Mouse (Mus musculus): Measurements from ENCODE around the gene Wasf1. TPM values are rescaled to one million over a fixed set of nuclear protein-coding genes. Genes with fewer than 3 reads are reported as not detected.

Gene Wasf1
- total RNA-seq, 1 experiment from 2014 or later: not detected

DNA sequence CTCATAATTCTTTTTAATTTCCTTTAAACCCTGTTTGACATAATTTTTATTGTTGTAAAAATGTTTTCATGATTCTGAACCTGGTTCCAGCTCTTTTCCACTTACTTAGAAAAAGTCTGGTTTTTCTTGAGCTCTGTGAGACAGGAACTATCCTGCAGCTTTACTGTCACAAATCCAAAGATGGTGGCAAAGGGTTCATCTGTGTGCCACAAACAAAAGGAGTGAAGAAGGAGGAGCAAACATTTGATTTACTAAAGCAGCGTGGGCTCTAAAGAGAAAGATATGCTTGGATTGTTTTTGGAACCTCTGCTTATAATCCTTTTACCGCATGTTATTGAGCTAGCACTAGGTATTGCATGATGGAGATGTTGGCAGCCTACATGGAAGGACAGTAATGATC lies 4.0 kb downstream of the Wasf1 start:
- no peak for ATAC-seq (replicated peaks; ENCODE audit: low read depth, poor library complexity, severe bottlenecking)

DNA sequence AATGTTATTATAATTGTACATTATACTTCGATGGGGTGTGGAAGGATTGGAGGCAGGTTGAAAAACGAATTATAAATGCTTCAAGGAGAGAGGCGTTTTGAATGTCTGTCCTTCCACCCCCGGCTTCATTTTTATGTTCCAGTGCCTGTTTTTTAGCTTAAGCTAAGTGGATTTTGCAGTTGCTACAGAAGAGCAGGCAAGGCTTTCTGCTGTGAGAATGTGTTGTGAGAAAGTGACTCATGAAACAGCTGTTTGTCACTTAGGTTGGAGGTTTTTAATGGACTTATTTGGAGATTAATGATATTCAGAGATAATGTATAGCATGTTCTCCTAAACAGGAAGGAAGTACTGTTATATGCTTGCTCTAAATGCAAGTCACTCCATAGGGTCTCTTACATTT lies 5.9 kb downstream of the Wasf1 start:
- no peak for ATAC-seq (replicated peaks; ENCODE audit: low read depth, poor library complexity, severe bottlenecking)

DNA sequence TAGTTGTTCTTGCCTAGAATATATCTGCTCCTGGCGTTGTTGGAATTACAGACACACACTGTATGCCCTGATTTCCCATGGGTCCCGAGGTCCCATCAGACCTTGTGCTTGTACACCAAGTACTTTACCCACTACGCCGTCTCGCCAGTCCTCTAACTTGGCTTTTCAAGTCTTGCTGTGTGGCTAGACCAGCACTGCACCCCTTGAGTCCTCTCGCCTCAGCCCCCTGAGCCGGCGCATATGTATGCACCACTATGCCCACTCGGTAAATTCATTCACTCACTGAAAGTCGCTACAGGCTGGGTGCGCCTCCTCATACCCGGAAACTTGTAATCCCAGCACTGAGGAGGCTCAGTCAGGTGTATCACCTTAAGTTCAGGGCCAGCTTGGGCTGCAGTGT lies 12.5 kb downstream of the Wasf1 start:
- no peak for ATAC-seq (replicated peaks; ENCODE audit: low read depth, poor library complexity, severe bottlenecking)

DNA sequence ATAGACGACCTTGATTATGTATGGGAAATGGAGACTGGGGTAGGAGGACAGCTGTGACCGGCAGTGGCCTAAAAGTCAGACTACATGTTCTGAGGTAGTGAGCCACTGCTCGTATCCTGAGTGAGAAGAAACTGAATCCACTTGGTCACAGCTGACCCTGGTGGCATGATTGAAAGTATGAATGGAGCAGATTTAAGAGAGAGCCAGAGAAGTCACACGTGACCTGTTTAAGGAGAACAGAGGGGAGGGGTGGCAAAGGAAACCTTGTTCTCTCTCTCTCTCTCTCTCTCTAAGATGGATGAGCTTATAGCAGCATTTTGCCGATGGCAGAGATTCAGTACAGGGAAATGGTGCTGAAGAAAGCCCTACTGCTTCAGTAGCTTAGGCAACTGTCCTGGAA lies 13.4 kb downstream of the Wasf1 start:
- ATAC-seq (replicated peaks; ENCODE audit: low read depth, poor library complexity, severe bottlenecking): no peak

DNA sequence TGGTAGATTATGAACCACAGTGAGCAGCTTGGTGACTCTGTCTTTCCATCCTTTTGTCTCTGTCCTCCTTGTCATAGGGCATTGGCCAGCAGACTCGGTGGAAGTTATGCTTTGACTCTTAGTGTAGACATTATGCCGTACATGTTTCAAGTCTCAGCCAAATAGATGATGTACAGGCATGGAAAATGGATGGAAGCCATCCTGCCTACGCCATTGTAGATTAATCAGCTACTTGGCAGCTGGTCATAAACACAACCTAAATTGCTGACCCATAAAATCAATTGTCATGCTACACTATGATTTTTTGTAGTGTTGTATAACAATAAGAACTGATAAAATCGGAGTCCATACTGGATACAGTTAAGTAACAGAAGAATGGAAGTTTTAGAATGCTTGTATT lies 18.5 kb downstream of the Wasf1 start:
- no peak for ATAC-seq (replicated peaks; ENCODE audit: low read depth, poor library complexity, severe bottlenecking)

DNA sequence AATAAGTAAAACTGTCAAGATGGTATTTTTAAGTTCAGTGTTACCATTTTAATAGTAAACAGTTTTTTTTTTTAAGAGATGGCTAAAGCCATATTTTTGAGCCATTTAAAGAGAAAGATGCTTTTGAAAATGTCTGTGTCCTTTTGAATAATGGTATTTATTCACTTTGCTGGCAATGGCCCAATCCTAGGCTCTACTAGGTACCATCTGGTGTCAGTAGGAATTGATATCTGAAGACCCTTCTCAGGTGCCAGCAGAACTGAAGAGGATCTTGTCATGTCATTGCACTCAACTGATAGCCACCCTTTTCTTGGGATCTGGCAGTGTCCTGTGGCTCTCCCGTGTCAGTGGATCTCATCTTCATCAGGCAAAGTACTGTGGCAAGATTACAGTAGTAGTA lies 22.9 kb downstream of the Wasf1 start:
- ATAC-seq (replicated peaks; ENCODE audit: low read depth, poor library complexity, severe bottlenecking): no peak

DNA sequence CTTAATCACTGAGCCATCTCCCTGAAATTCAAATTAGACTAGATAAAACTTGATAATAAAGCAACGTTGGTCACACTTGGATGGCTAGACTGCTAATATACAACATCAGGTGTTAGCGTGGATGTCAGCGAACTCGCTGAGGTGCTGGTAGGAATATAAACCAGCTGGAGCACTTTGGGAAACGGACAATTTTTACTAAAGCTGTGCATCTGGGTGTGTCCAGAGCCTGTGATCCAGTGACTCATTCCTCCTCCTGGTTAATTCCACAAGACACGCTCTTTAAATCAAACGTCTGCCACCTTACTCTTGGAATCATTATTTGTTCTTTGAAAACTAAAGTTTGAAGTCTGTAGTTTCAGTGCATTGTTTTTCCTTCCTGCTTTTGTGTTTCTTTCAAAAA lies 23.5 kb downstream of the Wasf1 start:
- no peak for ATAC-seq (replicated peaks; ENCODE audit: low read depth, poor library complexity, severe bottlenecking)

DNA sequence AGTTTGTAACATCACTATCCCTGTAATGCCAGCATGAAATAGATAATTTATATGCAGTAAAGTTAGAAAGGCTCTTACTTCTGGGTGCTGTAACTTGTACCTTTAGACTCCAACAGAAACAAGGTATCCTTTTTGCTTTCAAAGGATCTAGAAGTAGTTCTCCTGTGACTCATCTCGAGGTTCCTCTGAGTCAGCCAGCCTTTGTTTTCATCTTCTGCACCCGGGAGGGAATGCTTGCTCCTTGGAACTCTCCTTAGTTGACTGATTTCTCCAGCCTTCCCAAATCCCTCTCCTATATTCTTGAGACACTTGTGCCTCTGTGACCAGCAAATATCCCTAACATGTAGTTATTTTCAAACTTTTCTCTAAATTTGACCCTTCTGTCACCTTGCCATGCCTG lies 25.3 kb downstream of the Wasf1 start:
- ATAC-seq (replicated peaks; ENCODE audit: low read depth, poor library complexity, severe bottlenecking): no peak

DNA sequence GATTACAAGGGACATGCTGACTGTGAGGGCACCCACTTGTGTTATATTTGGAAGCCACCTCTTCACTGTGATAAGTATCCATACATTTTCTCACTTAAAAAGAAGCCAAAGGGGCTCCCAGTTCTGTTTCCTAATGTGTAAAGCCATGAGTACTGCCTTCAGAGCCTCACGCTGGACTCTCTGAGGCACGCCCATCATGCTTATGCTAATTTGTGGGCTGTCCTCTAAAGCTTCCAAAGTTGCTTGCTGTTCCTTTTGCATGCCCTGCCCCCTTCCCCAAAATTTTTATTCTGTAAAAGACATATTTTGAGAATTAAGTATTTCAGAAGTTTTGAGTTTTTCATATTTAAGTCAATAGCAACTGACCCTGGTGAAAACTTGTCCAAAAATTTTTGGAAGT lies 27.5 kb downstream of the Wasf1 start:
- ATAC-seq (replicated peaks; ENCODE audit: low read depth, poor library complexity, severe bottlenecking): no peak

DNA sequence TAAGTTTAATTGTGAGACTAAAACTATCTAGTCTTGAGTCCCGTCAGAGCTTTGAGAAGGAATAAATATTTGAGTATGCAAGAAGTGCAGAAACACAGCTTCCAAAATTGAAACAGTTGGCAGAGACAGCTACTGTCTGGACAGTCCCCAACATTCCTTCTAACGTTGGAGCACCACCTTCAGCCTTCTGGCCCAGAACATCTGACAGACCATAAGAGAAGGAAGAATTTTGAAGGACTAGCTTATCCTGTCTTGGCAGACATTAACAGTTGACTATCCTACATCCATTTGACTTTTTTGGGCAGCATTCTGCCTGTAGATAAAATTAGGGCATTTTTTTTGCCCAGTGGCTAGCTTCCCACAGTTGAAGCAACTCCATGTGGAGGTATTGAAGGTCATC lies 32.0 kb downstream of the Wasf1 start:
- no peak for ATAC-seq (replicated peaks; ENCODE audit: low read depth, poor library complexity, severe bottlenecking)

DNA sequence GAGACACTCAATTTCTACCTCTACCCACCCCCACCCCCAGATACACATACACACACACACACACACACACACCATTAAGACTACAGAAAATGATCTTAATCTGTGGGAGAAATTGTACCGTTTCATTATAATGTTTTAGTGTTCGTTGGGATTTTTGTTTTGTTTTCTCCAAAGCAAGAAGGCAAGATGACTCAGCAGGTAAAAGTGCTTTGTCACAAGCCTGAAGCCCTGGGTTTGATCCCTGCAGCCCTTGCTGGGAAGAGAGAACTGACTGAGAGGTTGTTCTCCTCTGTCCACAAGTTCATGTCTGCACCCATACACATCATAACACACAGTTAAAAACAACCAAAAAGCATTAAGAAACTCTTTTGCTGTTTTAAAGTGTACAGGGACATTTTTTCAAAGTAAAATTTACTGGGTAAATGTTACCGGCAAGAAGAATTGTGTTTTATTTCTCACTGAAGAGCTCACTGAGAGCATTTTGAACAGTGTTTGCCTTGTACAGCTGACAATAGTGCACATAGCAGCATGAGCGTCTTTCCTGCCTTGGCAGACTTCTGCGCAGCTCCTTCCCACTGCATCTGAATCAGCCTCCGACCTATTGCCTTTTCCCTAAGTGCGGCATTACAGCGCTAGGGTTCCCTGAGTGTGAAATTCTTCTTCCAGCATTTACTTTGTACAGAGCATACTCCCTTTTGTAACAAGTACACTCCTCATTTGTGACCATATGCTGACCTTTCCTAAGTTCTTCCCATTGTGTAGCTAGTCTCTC lies 35.6 kb downstream of the Wasf1 start:
- ATAC-seq (replicated peaks; ENCODE audit: low read depth, poor library complexity, severe bottlenecking): no peak

DNA sequence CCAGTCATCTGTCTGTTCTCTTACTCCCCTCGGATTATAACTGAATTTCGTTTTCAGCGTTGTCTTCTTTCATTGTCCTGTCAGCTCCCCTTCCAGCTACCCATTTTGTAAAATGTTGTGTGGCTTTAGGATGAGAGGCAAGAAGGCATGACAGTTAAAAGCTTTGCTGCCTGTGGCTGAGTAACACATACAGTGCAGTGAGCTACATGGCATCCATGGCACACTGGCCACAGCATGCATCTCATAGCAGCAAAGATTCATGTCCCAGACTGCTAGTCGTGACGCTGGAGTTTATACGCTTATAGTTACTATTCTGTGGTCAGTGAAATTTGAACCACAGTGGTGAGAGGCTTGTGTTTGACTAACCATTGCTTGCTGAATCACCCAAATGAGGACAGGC lies 36.2 kb downstream of the Wasf1 start:
- ATAC-seq (replicated peaks; ENCODE audit: low read depth, poor library complexity, severe bottlenecking): no peak

DNA sequence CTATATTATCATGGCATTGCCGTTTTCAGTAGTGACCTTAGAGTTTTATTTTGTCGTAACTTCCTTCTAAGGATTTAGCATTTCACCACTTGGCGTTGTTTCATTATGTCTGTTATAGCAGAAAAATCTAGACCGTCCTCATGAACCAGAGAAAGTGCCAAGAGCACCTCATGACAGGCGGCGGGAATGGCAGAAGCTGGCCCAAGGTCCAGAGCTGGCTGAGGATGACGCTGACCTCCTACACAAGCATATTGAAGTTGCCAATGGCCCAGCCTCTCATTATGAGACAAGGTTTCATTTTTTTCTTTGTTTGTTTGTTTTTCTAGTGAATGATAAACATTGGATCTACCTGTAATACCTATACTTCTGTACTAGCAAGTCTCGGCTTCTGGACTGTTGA lies 49.7 kb downstream of the Wasf1 start:
- no peak for ATAC-seq (replicated peaks; ENCODE audit: low read depth, poor library complexity, severe bottlenecking)

DNA sequence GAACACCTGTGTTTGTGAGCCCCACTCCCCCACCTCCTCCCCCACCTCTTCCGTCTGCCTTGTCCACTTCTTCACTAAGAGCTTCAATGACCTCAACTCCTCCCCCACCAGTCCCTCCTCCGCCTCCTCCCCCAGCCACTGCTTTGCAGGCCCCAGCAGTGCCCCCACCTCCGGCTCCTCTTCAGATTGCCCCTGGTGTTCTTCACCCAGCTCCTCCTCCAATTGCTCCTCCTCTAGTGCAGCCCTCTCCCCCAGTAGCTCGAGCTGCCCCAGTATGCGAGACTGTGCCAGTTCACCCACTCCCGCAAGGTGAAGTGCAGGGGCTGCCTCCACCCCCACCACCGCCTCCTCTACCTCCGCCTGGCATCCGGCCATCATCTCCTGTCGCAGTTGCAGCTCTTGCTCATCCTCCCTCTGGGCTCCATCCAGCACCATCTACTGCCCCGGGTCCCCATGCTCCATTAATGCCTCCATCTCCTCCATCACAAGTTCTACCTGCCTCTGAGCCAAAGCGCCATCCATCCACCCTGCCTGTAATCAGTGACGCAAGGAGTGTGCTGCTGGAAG lies 53.0 kb downstream of the Wasf1 start:
- no peak for ATAC-seq (replicated peaks; ENCODE audit: low read depth, poor library complexity, severe bottlenecking)

DNA sequence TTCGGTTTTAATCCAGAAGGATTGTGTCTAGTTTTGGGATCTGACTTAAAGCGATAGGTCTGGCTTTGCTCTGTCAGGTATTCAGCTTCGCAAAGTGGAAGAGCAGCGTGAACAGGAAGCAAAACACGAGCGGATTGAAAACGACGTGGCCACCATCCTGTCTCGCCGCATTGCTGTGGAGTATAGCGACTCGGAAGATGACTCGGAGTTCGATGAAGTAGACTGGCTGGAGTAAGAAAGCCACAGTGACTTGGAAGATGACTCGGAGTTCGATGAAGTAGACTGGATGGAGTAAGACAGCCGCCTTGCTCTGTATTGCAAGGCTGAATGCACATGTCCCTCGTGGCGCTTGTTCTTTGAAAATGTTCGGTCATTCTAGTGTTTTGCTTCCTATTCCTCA lies 54.3 kb downstream of the Wasf1 start:
- no peak for ATAC-seq (replicated peaks; ENCODE audit: low read depth, poor library complexity, severe bottlenecking)

DNA sequence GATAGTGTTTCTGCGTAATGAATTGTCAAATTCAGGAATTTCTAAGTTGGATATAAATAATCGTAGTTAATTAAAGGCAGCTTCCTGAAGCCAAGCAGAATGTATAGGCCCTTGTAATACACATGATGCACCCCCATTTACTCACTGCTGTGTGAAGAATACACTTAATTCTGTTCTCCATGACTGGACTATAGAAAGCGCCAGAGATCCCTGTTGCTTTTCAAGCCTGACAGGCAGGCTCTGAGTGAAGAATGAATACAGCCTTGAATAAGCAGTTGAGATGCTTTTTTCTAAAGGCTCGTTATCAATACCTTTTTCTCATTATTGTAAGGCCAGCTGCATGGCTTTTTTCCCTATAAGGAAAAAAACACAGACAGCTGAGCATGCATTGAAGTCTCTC lies 59.4 kb downstream of the Wasf1 start:
- no peak for ATAC-seq (replicated peaks; ENCODE audit: low read depth, poor library complexity, severe bottlenecking)

DNA sequence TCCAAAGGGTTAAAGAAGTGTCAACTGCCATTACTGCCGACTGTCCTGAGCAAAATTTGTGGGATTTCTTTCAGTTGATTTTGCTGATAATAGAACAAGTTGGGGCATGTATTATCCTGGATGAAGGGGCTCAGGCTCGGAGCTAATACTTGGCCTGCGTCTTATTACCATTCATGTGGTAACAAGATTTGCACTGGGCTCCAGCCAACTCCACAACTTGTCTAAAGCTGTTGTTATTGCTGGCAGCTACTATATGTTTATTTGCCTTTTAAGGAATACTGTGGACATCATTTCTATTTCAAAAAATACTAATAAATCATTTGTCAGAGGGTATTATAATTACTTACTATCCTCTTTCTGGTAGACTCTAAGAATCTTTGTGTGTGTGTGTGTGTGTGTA lies 66.9 kb downstream of the Wasf1 start:
- ATAC-seq (replicated peaks; ENCODE audit: low read depth, poor library complexity, severe bottlenecking): no peak

DNA sequence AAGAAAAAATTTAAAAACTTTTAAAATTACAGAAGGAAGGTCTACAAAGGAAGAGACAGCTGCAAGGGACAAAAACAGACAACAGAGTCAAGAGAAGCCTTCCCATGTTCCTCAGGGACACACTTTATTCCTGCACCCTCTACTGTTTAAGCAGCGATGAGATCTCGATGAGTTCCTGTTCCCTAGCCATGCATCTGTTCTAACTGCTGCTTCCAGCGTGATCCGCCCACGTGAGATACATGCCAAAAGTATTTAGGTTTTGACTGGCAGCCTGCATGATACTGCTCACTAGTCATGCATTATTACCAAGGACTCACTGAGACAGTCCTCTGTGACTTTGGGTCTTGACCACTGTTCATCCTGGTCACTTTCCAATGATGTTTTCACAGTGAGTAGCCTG lies 72.9 kb downstream of the Wasf1 start:
- no peak for ATAC-seq (replicated peaks; ENCODE audit: low read depth, poor library complexity, severe bottlenecking)

DNA sequence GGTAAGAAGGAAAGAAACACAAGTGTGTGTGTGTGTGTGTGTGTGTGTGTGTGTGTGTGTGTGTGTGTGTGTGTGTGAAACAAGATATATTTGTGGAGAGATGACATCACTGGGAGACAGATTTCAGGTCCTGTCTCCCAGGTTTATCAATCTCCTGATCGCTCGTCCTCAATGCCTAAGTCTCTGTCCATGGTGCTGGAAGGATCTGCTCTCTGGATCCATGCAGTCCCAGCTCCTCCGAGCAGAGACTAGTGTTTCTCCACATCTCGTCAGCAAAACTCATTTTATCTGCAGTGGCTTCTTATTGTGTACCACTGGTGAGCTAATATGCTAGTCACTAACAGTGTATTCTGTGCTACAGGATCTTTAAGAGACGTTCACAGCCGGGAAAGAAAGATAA lies 78.1 kb downstream of the Wasf1 start:
- ATAC-seq (replicated peaks; ENCODE audit: low read depth, poor library complexity, severe bottlenecking): no peak

DNA sequence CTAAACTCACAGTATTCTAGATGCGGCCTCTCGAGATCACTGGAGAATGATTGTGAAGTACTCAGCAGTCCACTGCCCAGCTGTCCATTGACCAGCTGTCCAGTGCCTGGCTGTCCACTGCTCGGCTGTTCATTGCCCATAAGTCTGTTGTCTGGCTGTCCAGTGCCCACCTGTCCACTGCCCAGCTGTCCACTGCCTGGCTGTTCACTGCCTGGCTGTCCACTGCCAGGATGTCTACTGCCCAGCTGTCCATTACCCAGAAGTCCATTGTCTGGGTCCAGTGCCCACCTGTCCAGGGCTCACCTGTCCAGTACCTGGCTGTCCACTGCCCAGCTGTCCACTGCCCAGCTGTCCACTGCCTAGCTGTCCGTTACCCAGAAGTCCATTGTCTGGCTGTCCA lies 78.7 kb downstream of the Wasf1 start:
- ATAC-seq (replicated peaks; ENCODE audit: low read depth, poor library complexity, severe bottlenecking): no peak

DNA sequence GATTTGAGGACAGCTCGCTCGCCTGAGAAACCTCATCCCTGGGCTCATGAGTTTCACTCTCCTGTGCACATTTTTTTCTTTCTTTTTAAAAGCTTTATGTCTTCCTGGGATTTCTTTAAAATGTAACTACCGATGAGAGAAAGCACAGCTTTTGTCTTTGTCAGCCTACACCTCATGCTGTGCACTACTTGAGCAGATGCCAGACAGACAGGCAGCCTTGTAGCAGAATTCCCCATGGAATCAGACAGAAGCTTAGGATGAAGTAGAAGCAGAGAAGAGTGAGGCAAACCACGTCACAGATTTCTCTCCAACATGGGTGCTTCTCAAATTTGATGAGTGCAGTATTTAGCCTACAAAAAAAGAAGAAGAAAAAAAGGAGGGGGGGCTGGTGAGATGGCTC lies 81.3 kb downstream of the Wasf1 start:
- ATAC-seq (replicated peaks; ENCODE audit: low read depth, poor library complexity, severe bottlenecking): no peak

DNA sequence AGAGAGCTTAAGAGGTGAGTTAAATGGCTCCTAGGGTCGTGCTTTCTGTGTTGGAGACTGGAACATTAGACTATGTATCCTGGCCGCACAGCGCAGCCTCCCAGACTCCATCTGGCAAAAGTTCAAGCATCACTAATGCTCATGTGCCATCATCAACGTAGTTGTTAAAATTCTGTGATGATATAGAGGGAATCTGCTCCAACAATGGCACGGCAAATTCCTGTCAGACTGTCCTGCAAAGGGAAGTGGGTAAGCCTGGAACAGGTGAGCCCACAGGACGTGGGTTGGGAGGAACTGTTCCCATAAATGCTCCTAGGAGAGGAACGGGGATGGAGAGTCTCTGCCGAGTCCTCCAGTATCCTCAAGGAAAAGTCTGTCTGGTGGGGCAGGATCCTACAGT lies 85.3 kb downstream of the Wasf1 start:
- no peak for ATAC-seq (replicated peaks; ENCODE audit: low read depth, poor library complexity, severe bottlenecking)
